Mouse (Mus musculus): ENCODE measurements at regions not wholly inside any gene's neighbourhood (a gene's known extent, or its start where the extent isn't known, plus 50 kb on each side); places are given as distances from the start of the nearest gene placed in this dataset.

DNA sequence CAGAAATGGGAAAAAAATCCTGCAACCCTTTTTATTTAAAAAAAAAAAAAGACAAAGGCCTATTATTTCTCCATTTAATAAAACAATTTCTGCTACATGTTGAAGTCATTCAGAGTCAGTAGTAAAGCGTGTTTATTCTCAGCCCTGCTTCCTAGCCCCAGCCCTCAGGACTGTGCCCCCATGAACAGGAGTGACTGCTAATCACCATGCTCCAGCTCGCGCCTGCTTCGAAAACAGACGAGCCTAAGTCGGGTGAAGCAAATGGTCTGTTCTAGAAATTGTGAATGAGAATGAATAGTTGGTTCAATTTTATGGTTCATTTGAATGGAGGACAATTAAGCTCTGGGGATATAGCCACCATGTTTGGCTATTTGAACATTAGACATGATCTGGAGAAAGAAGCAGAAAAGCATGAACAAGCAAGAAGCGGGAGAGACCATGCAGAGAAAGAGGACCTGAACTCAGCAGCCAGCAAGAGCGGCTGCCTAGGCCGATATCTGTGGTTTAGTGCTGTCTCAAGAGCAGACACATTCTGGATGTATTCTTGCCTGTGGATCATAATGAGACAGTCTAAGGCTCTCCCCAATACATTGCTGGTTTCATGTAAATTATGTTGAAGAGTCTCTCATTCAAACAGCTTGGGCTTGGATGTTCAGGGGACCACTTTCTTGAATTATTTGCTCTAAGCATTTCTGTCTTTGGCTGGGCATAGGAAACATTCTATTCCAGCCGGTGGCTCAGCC lies 146.1 kb upstream of the Kif2a start:
- Histone ChIP-seq H3K4me1 (ENCODE audit: control insufficient read depth, insufficient read depth, low read length) (peaks cover 10% of the 10 kb centered on the region), H3K4me3 (ENCODE audit: insufficient read depth, low read depth, low read length) (peak overlapping the region; percentile 43; the same call in 1 of the 2 replicates), H3K27ac (ENCODE audit: insufficient read depth, low read depth, low read length) (peak overlapping the region; percentile 68)
- 65% methylated on average over 10 of the region's 10 CpGs for WGBS
- TF ChIP-seq POLR2A (IDR thresholded peaks at IDR 0.05; ENCODE audit: insufficient read depth, low read depth, low read length), result no peak
- TF ChIP-seq CTCF (IDR thresholded peaks at IDR 0.05; ENCODE audit: insufficient read depth, low read depth, low read length), result no peak

DNA sequence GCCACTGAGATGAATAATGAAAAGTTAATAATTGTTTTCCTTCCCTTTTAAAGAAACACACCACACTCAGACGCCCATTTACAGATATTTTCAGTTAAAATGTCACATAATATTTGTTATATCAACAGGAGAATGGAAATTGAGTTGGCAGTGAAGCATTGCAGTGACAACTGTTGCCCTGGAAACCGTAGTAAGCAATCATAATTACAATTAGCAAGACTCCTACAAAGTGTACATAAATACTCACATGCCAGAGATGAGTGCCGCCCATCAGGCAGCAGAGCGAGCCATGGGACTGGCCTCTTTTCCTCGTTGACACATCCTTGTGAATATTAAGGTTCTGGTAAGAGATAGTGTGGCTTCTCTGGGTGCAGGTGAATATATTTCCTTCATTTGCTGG lies 129.6 kb upstream of the Kif2a start:
- Histone ChIP-seq H3K4me3 (ENCODE audit: insufficient read depth, low read depth, low read length) (no peak overlapping the region), H3K4me1 (ENCODE audit: control insufficient read depth, insufficient read depth, low read length) (no peaks in the 10 kb centered on the region), H3K27ac (ENCODE audit: insufficient read depth, low read depth, low read length) (no peak overlapping the region)
- WGBS, result 59% methylated on average over 5 of the region's 5 CpGs
- TF ChIP-seq CTCF (IDR thresholded peaks at IDR 0.05; ENCODE audit: insufficient read depth, low read depth, low read length) (no peak), POLR2A (IDR thresholded peaks at IDR 0.05; ENCODE audit: insufficient read depth, low read depth, low read length) (no peak)

DNA sequence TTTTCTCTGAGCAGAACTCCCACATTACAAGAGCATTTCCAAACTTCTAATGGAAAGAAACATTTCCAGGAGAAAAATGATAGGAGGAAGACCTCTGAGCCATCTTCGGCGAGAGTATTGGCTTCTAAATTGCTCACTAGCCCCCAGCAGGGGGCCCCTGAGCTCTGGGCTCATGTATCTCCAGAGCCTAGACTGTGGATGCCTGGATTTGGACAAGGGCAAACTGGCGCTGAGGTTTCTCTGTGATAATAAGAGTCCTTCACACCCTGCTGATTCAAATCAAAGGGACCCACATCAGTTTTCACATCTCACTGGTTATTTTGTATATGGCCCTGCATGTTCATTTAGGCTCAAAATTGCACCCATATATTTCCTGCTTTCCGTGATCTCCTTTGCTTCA lies 119.3 kb upstream of the Kif2a start:
- Histone ChIP-seq H3K4me3 (ENCODE audit: insufficient read depth, low read depth, low read length) (no peak overlapping the region), H3K27ac (ENCODE audit: insufficient read depth, low read depth, low read length) (no peak overlapping the region), H3K4me1 (ENCODE audit: control insufficient read depth, insufficient read depth, low read length) (no peaks in the 10 kb centered on the region)
- WGBS, result 71% methylated on average over 4 of the region's 4 CpGs
- no peak for TF ChIP-seq CTCF (IDR thresholded peaks at IDR 0.05; ENCODE audit: insufficient read depth, low read depth, low read length)
- no peak for TF ChIP-seq POLR2A (IDR thresholded peaks at IDR 0.05; ENCODE audit: insufficient read depth, low read depth, low read length)

DNA sequence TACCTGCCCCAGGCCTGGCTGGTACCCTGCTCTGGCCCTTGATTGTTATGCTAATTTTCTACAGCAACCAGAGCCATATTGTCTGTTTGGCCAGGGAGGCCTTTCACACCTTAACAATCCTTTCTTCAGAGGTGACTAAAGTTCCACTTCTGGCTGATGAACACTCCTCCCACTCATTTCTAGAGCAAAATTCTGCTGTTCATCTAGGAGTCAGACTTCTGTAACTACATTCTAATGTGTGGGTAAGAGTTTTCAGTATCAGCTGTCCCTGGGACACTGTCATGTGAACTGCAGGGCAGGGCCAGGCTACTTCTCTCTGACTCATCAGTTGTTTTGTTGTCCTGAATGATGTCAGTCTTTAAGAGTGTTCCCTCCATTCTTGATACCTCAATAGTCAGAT lies 112.2 kb upstream of the Kif2a start:
- H3K4me1 ChIP-seq (ENCODE audit: control insufficient read depth, insufficient read depth, low read length), result no peaks in the 10 kb centered on the region
- no peak overlapping the region for H3K27ac ChIP-seq (ENCODE audit: insufficient read depth, low read depth, low read length)
- no peak for TF ChIP-seq POLR2A (IDR thresholded peaks at IDR 0.05; ENCODE audit: insufficient read depth, low read depth, low read length)
- TF ChIP-seq CTCF (IDR thresholded peaks at IDR 0.05; ENCODE audit: insufficient read depth, low read depth, low read length), result no peak
- no peak overlapping the region for H3K4me3 ChIP-seq (ENCODE audit: insufficient read depth, low read depth, low read length)

DNA sequence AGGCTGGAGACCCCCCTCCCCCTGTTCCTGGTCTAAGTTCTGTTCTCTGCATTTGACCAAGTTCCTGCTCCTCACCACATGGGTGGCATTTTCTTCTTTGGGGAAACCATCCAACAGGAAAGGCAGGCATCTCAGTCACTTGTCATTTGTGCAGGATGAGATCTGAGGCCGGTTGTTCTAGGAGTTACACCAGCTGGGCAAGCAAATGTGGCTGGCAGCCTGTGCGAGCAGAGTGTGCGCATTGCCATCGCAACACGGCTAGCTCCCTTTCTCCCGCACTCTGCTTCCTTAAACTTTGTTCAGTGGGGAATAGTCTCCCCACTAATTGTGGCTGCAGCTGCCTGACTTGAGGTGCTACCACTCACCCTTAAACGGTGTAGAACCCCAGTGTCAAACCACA lies 104.7 kb upstream of the Kif2a start:
- Histone ChIP-seq H3K27ac (ENCODE audit: insufficient read depth, low read depth, low read length) (no peak overlapping the region), H3K4me3 (ENCODE audit: insufficient read depth, low read depth, low read length) (no peak overlapping the region), H3K4me1 (ENCODE audit: control insufficient read depth, insufficient read depth, low read length) (no peaks in the 10 kb centered on the region)
- 89% methylated on average over 7 of the region's 7 CpGs for WGBS
- TF ChIP-seq CTCF (IDR thresholded peaks at IDR 0.05; ENCODE audit: insufficient read depth, low read depth, low read length) (no peak), POLR2A (IDR thresholded peaks at IDR 0.05; ENCODE audit: insufficient read depth, low read depth, low read length) (no peak)

DNA sequence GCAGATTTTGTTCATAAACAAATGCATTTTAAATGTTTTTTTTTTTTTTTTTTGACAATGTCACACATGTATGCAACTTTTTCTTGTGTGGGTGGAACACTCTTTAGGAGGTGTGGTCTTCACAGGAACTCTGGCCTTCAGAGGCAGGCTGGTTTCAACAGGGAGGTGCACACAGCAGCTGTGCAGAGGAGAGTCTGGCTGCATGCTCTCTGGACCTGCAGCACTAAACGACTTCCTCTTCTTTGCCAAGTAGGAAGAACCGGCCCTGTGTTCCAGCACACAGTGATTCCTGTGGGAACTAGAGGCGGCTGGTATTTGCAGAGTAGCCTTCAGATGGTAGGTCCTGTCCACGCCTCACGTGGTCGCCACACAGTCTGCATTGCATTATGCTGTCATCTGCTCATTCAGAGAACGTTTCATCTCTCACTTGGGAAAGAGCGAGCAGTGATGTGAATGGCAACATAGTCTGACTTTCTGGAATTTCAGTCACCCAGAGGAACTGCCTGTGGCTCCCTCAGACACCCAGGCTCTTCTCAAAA lies 102.3 kb upstream of the Kif2a start:
- WGBS, result 78% methylated on average over 8 of the region's 8 CpGs
- TF ChIP-seq CTCF (IDR thresholded peaks at IDR 0.05; ENCODE audit: insufficient read depth, low read depth, low read length) (no peak), POLR2A (IDR thresholded peaks at IDR 0.05; ENCODE audit: insufficient read depth, low read depth, low read length) (no peak)
- Histone ChIP-seq H3K4me1 (ENCODE audit: control insufficient read depth, insufficient read depth, low read length) (no peaks in the 10 kb centered on the region), H3K4me3 (ENCODE audit: insufficient read depth, low read depth, low read length) (no peak overlapping the region), H3K27ac (ENCODE audit: insufficient read depth, low read depth, low read length) (no peak overlapping the region)

DNA sequence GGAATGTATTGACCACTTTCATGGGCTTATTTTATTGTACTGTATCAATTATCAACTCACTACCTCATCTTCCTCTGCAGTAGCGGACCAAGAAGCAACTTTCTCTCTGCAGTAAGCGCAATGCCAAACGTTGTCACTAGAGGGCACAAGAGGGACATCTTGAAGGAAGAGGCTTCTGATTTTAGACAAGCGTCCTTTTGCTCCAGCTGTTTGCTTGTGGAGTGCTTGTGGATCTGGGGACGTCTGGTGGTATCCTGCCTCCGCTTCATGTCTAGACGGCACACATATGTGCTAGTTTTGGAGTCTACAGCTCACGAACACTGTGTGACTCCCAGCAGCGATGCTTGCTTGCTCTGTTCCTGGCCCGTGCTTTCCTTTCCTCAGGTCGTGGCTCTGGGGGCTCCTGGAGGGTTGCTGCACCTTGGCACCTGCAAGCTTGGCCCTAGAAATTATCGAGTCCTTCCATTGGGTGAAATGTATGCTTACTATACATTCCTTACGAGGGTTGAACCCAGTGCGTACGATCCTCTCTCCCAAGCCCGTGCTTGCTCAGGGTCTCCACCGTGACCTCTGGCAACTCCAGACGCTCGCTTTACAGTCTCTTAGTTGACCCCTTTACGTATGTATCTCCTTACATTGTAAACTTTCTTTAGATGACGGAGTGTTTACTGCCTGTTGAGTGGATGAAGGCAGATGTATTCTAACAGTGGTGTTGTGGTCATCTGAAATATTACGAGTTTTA lies 92.2 kb upstream of the Kif2a start:
- TF ChIP-seq POLR2A (IDR thresholded peaks at IDR 0.05; ENCODE audit: insufficient read depth, low read depth, low read length) (no peak), CTCF (IDR thresholded peaks at IDR 0.05; ENCODE audit: insufficient read depth, low read depth, low read length) (peak; percentile 47; the same call in 1 of the 2 replicates)
- WGBS, result 54% methylated on average over 22 of the region's 22 CpGs
- H3K4me3 ChIP-seq (ENCODE audit: insufficient read depth, low read depth, low read length), result no peak overlapping the region; the same call in 1 of the 2 replicates
- H3K27ac ChIP-seq (ENCODE audit: insufficient read depth, low read depth, low read length), result no peak overlapping the region
- H3K4me1 ChIP-seq (ENCODE audit: control insufficient read depth, insufficient read depth, low read length), result 0 out of 2 replicates have a peak, but pooled peaks cover 3% of the 10 kb centered on the region

DNA sequence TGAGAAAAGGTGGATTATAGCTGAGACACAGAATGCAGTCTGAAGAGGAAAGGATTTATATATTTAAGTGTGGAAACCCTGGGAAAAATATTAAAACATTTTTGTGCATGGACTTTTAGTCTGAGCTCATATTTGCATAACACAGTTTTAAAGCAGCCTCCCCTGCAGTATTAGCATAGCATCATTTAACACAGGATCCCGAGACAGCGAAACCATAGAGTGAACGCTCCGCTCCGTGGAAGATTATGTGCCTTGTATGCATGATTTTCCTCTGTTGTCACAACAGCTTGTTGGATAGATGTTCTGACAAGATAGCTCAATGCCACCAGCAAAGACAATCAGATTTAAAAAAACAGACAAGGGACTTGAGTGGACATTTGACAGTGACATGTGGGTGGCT lies 86.1 kb upstream of the Kif2a start:
- Histone ChIP-seq H3K4me1 (ENCODE audit: control insufficient read depth, insufficient read depth, low read length) (no peaks in the 10 kb centered on the region), H3K4me3 (ENCODE audit: insufficient read depth, low read depth, low read length) (no peak overlapping the region), H3K27ac (ENCODE audit: insufficient read depth, low read depth, low read length) (no peak overlapping the region)
- no peak for TF ChIP-seq CTCF (IDR thresholded peaks at IDR 0.05; ENCODE audit: insufficient read depth, low read depth, low read length)
- TF ChIP-seq POLR2A (IDR thresholded peaks at IDR 0.05; ENCODE audit: insufficient read depth, low read depth, low read length), result no peak
- WGBS, result 48% methylated on average over 5 of the region's 5 CpGs

DNA sequence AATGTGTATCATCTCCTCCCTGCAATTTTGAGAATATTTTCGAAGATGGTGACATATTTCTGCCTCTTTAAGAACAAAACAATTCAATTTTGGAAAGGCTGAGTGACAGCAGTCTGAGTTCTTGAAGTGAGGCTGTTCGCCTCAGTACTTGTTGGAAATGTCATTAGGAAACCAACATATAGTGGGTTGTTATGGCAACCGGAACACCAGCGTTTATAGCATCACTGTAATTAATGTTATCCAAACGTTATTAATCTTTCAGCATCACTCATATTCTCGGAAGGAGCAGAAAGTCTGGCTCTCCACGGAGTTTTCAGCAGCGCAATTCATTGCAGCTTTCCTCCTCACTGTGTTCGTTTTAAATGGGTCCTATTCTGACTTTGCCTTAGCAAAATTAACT lies 85.6 kb upstream of the Kif2a start:
- 45% methylated on average over 9 of the region's 9 CpGs for WGBS
- Histone ChIP-seq H3K27ac (ENCODE audit: insufficient read depth, low read depth, low read length) (no peak overlapping the region), H3K4me1 (ENCODE audit: control insufficient read depth, insufficient read depth, low read length) (no peaks in the 10 kb centered on the region), H3K4me3 (ENCODE audit: insufficient read depth, low read depth, low read length) (no peak overlapping the region)
- TF ChIP-seq CTCF (IDR thresholded peaks at IDR 0.05; ENCODE audit: insufficient read depth, low read depth, low read length) (no peak), POLR2A (IDR thresholded peaks at IDR 0.05; ENCODE audit: insufficient read depth, low read depth, low read length) (no peak)
